Mouse (Mus musculus) neural tube, embryonic 11.5 days (tissue): ENCODE results near the gene Nop9. TPM values are rescaled to one million over a fixed set of nuclear protein-coding genes. Genes with fewer than 3 reads are reported as not detected.
"Not testable (repeated sequence)": the region's sequence is repeated elsewhere in the genome, so short reads cannot be mapped to it uniquely, and the experiment has no call there.

Source experiments
- ATAC-seq: fragments of 200-750 bp; cut with Nextera tagmentation; 2 replicates; pipeline ENCODE4 v1.8.0; 2017; ENCODE audit warnings: moderate number of reproducible peaks, mild to moderate bottlenecking, moderate TSS enrichment, moderate library complexity; ENCODE audit not compliant: insufficient read depth, low FRiP score, low TSS enrichment
- DNase-seq: peaks from one replicate; pipeline ENCODE4 v3.0.0-alpha.2; 2015; ENCODE audit warnings: low spot score
- H3K27ac ChIP-seq: fragments of 300-500 bp; sonication (generic); 2 replicates; pipeline ENCODE4 v1.5.1; 2014; ENCODE audit warnings: low read depth, mild to moderate bottlenecking, low read length
- H3K27me3 ChIP-seq: fragments of 300-500 bp; sonication (generic); 2 replicates; pipeline ENCODE4 v1.6.1; 2014; ENCODE audit warnings: mild to moderate bottlenecking, low read length, mixed read lengths; ENCODE audit not compliant: control insufficient read depth, insufficient read depth
- H3K36me3 ChIP-seq: fragments of 300-500 bp; sonication (generic); 2 replicates; pipeline ENCODE4 v1.6.1; 2014; ENCODE audit warnings: mild to moderate bottlenecking, low read length, moderate library complexity, mixed read lengths; ENCODE audit not compliant: control insufficient read depth, insufficient read depth
- H3K4me1 ChIP-seq: fragments of 300-500 bp; sonication (generic); 2 replicates; pipeline ENCODE4 v1.6.1; 2014; ENCODE audit warnings: low read length, mixed read lengths; ENCODE audit not compliant: control insufficient read depth, insufficient read depth
- H3K4me2 ChIP-seq: fragments of 300-500 bp; sonication (generic); 2 replicates; pipeline ENCODE4 v1.6.1; 2014; ENCODE audit warnings: low read depth, mild to moderate bottlenecking, moderate library complexity
- H3K4me3 ChIP-seq: fragments of 300-500 bp; sonication (generic); 2 replicates; pipeline ENCODE4 v1.5.1; 2014; ENCODE audit warnings: low read depth, low read length
- H3K9ac ChIP-seq: fragments of 300-500 bp; sonication (generic); 2 replicates; pipeline ENCODE4 v1.6.1; 2014; ENCODE audit warnings: mild to moderate bottlenecking, low read length
- H3K9me3 ChIP-seq: fragments of 300-500 bp; sonication (generic); 2 replicates; pipeline ENCODE4 v1.6.1; 2016; ENCODE audit warnings: low read length; ENCODE audit not compliant: control insufficient read depth
- WGBS: fragments of 180-500 bp; shearing (Covaris S2); extraction: QIAGEN DNeasy Blood & Tissue Kit; methylation state at CpG from one replicate; pipeline ENCODE4 v1.1.7; 2014; 5-methylcytosine and 5-hydroxymethylcytosine counted together
- polyA plus RNA-seq: library from polyadenylated mRNA; unstranded; fragments of >200 nt; fragmentation: Nextera tagmentation; extraction: Ambion mirVana; gene quantifications from 2 replicates; pipeline ENCODE4 v1.2.1, GENCODE M21; 2014

Nop9 gene
- polyA plus RNA-seq, 1 experiment from 2014 or later = 53.8 TPM

- DNase-seq (peak; percentile 50), ATAC-seq (no peak)
- H3K27me3 ChIP-seq = peaks cover 20% of the 10 kb centered on the region
- WGBS = 21% methylated on average over 8 of the region's 8 CpGs
- H3K27ac ChIP-seq = no peak within 1 kb of the TSS
- no peaks in the 10 kb centered on the region for H3K4me1 ChIP-seq
- no peaks in the 10 kb centered on the region for H3K9me3 ChIP-seq
- no peak within 1 kb of the TSS for H3K4me3 ChIP-seq
- H3K36me3 ChIP-seq = peaks cover 6% of the 10 kb centered on the region
- H3K9ac ChIP-seq = no peak within 1 kb of the TSS; the same call in 1 of the 2 replicates
- H3K4me2 ChIP-seq = no peak within 1 kb of the TSS
Observed at GRCm38 (mm10) chr14:55758363-55758784, 12.9 kb downstream of the Nop9 start, which contains the start of gene Cideb. TSS of gene Cideb (minus strand) at chr14:55758458.

GRCm38 (mm10) chr14:55760156-55760555 lies 14.7 kb downstream of the Nop9 start:
- H3K9me3 ChIP-seq, H3K9ac ChIP-seq, H3K27ac ChIP-seq, ATAC-seq, H3K4me3 ChIP-seq, H3K4me1 ChIP-seq, H3K36me3 ChIP-seq: not testable (repeated sequence)
- H3K4me2 ChIP-seq = 0 out of 2 replicates have a peak overlapping the region, but pooled peaks have one; percentile 22
- WGBS = 2% methylated on average over 6 of the region's 6 CpGs
- peak; percentile 80 for DNase-seq
- H3K27me3 ChIP-seq = peaks cover 34% of the 10 kb centered on the region

- H3K27ac ChIP-seq = no peak within 1 kb of the TSS
- WGBS = 73% methylated on average over 6 of the region's 6 CpGs
- no peaks in the 10 kb centered on the region for H3K9me3 ChIP-seq
- ATAC-seq = no peak
- H3K4me2 ChIP-seq = peak within 1 kb of the TSS; percentile 77
- peak within 1 kb of the TSS; percentile 68 for H3K9ac ChIP-seq
- DNase-seq = no peak
- H3K36me3 ChIP-seq = no peaks in the 10 kb centered on the region; the same call in 1 of the 2 replicates
- peak within 1 kb of the TSS; percentile 45 for H3K4me3 ChIP-seq
- no peaks in the 10 kb centered on the region for H3K4me1 ChIP-seq
- peaks cover 37% of the 10 kb centered on the region for H3K27me3 ChIP-seq
Observed at GRCm38 (mm10) chr14:55761163-55761562, 15.7 kb downstream of the Nop9 start, which contains the start of gene Ltb4r2. TSS of gene Ltb4r2 (plus strand) at chr14:55761428.

GRCm38 (mm10) chr14:55762001-55762821 lies 16.7 kb downstream of the Nop9 start:
- peak overlapping the region; percentile 68 for H3K9ac ChIP-seq
- DNase-seq (peak; percentile 70), ATAC-seq (peak; percentile 67)
- peaks cover 43% of the 10 kb centered on the region for H3K27me3 ChIP-seq
- no peaks in the 10 kb centered on the region for H3K4me1 ChIP-seq
- peak overlapping the region; percentile 77 for H3K4me2 ChIP-seq
- H3K27ac ChIP-seq = no peak overlapping the region
- H3K9me3 ChIP-seq = no peaks in the 10 kb centered on the region
- H3K4me3 ChIP-seq = peak overlapping the region; percentile 45
- no peaks in the 10 kb centered on the region for H3K36me3 ChIP-seq
- WGBS = under 1% methylated on average over 74 of the region's 77 CpGs

- Histone ChIP-seq H3K27ac (no peak overlapping the region), H3K4me3 (no peak overlapping the region), H3K36me3 (no peaks in the 10 kb centered on the region), H3K4me2 (no peak overlapping the region), H3K9ac (no peak overlapping the region), H3K27me3 (peaks cover 49% of the 10 kb centered on the region), H3K9me3 (no peaks in the 10 kb centered on the region), H3K4me1 (0 out of 2 replicates have a peak, but pooled peaks cover 4% of the 10 kb centered on the region)
- no peak for ATAC-seq
- 71% methylated on average over 7 of the region's 7 CpGs for WGBS
- no peak for DNase-seq
Observed at GRCm38 (mm10) chr14:55763166-55763565, 17.7 kb downstream of the Nop9 start.

- no peak within 1 kb of the TSS for H3K4me3 ChIP-seq
- H3K9me3 ChIP-seq = no peaks in the 10 kb centered on the region
- H3K4me2 ChIP-seq = no peak within 1 kb of the TSS
- DNase-seq (no peak), ATAC-seq (no peak)
- H3K9ac ChIP-seq = no peak within 1 kb of the TSS
- H3K36me3 ChIP-seq = no peaks in the 10 kb centered on the region
- H3K4me1 ChIP-seq = 0 out of 2 replicates have a peak, but pooled peaks cover 4% of the 10 kb centered on the region
- H3K27ac ChIP-seq = no peak within 1 kb of the TSS
- H3K27me3 ChIP-seq = peaks cover 57% of the 10 kb centered on the region
- 81% methylated on average over 4 of the region's 4 CpGs for WGBS
Observed at GRCm38 (mm10) chr14:55765696-55766095, 20.2 kb downstream of the Nop9 start, which contains the start of gene Ltb4r1. TSS of gene Ltb4r1 (plus strand) at chr14:55765962.

- H3K27ac ChIP-seq = no peak overlapping the region
- 0 out of 2 replicates have a peak, but pooled peaks cover 4% of the 10 kb centered on the region for H3K4me1 ChIP-seq
- H3K27me3 ChIP-seq = peaks cover 42% of the 10 kb centered on the region
- peak; percentile 48 for ATAC-seq
- 12% methylated on average over 52 of the region's 52 CpGs for WGBS
- H3K9ac ChIP-seq = peak overlapping the region; percentile 59
- no peaks in the 10 kb centered on the region for H3K36me3 ChIP-seq
- peak overlapping the region; percentile 70 for H3K4me2 ChIP-seq
- peak; percentile 64 for DNase-seq
- no peaks in the 10 kb centered on the region for H3K9me3 ChIP-seq
- H3K4me3 ChIP-seq = peak overlapping the region; percentile 34
Observed at GRCm38 (mm10) chr14:55767519-55768414, 22.3 kb downstream of the Nop9 start.

GRCm38 (mm10) chr14:55768555-55768954 lies 23.1 kb downstream of the Nop9 start:
- WGBS = 92% methylated on average over 6 of the region's 6 CpGs
- peaks cover 35% of the 10 kb centered on the region for H3K27me3 ChIP-seq
- no peak overlapping the region for H3K27ac ChIP-seq
- no peak for ATAC-seq
- H3K9me3 ChIP-seq = no peaks in the 10 kb centered on the region
- no peak overlapping the region for H3K4me3 ChIP-seq
- no peak for DNase-seq
- H3K36me3 ChIP-seq = no peaks in the 10 kb centered on the region
- H3K4me2 ChIP-seq = no peak overlapping the region
- H3K4me1 ChIP-seq = 0 out of 2 replicates have a peak, but pooled peaks cover 4% of the 10 kb centered on the region
- H3K9ac ChIP-seq = no peak overlapping the region
